Mouse (Mus musculus) bone marrow, adult 2 months (tissue): ENCODE results near the gene 4930447C04Rik. TPM values are rescaled to one million over a fixed set of nuclear protein-coding genes. Genes with fewer than 3 reads are reported as not detected.

Source experiments
- H3K27ac ChIP-seq: fragments of 200-500 bp; 2 replicates; pipeline ENCODE4 v1.5.1; 2012; ENCODE audit warnings: low read depth, mild to moderate bottlenecking, control low read depth, inconsistent platforms, low read length; ENCODE audit not compliant: control insufficient read depth, poor library complexity, insufficient read depth
- H3K4me1 ChIP-seq: fragments of 200-500 bp; 2 replicates; pipeline ENCODE4 v1.6.1; 2011; ENCODE audit warnings: low read length; ENCODE audit not compliant: control insufficient read depth, insufficient read depth
- H3K4me3 ChIP-seq: fragments of 200-500 bp; replicated peaks from 2 replicates; pipeline ENCODE3; 2011; ENCODE audit warnings: mild to moderate bottlenecking, low read depth, low read length, control low read depth; ENCODE audit not compliant: control insufficient read depth
- CTCF ChIP-seq: fragments of 200-500 bp; IDR thresholded peaks from 2 replicates; pipeline ENCODE4 v1.5.1; 2011; ENCODE audit warnings: low read length, control low read depth; ENCODE audit not compliant: control insufficient read depth, insufficient read depth
- POLR2A ChIP-seq: fragments of 200-500 bp; IDR thresholded peaks from 2 replicates; pipeline ENCODE4 v1.6.1; 2011; ENCODE audit warnings: low read depth, mild to moderate bottlenecking, control low read depth, low read length, borderline replicate concordance; ENCODE audit not compliant: control insufficient read depth
- WGBS: fragments of 180-500 bp; shearing (Covaris S2); methylation state at CpG from one replicate; pipeline ENCODE4 v1.1.7; 2018; 5-methylcytosine and 5-hydroxymethylcytosine counted together
- polyA plus RNA-seq: library from polyadenylated mRNA; stranded (reverse); fragments of >200 nt; gene quantifications from 2 replicates; pipeline ENCODE4 v1.2.4, GENCODE M21; 2011; ENCODE audit warnings: low replicate concordance; ENCODE audit not compliant: missing spikeins, insufficient read depth, insufficient read length

Gene 4930447C04Rik
- polyA plus RNA-seq, 1 experiment = 2.3 TPM

DNA sequence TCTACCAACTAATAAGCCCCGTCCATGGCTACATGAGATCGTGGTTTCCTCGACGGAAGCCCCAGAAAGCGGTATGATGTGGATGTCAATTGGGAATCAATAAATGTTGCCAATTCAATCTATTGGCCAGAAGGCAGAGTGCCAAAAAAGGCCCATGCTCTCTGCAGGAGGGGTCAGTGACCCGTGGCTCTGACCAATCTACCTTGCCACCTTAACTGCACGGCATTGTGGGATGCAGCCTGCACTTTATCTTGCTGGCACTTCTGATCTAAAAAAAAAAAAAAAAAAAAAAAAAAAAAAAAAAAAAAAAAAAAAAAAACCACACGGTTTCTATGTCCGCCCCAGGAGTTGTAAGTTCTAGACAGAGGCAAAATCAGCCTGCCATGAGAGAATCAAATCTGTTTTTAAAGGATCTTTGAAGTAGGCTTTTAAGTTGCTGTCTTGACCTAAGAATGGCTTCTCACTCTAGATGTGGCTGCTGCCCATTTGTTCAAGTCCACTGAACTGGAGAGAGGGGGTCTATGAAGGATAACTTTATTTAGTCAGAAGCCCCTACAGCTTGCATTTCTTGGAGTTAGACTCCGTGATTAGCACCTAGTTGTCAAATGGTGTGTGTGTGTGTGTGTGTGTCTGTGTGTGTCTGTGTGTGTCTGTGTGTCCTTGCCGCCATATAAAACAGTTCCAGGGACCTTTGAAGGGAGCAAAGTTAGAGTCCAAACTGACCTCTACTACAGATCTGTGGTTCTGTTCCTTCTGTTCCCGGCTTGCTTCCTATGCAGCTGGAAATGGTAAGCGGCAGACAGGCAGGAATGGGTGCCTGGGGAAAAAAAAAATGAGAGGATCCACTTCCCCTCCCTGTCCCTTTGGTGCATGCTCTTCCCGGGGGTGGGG is 1.7 kb downstream of the 4930447C04Rik start:
- WGBS = 7% methylated on average over 14 of the region's 14 CpGs
- H3K27ac ChIP-seq = no peak overlapping the region
- no peaks in the 10 kb centered on the region for H3K4me1 ChIP-seq
- H3K4me3 ChIP-seq = no peak overlapping the region
- TF ChIP-seq CTCF (no peak), POLR2A (no peak)

GRCm38 (mm10) chr12:72938176-72938575 is 2.4 kb downstream of the 4930447C04Rik start:
- 12% methylated on average over 13 of the region's 13 CpGs for WGBS
- Histone ChIP-seq H3K4me1 (no peaks in the 10 kb centered on the region), H3K27ac (no peak overlapping the region), H3K4me3 (no peak overlapping the region)
- no peak for TF ChIP-seq POLR2A
- TF ChIP-seq CTCF = no peak

- TF ChIP-seq CTCF (no peak), POLR2A (no peak)
- H3K4me3 ChIP-seq = no peak overlapping the region
- H3K4me1 ChIP-seq = no peaks in the 10 kb centered on the region
- H3K27ac ChIP-seq = no peak overlapping the region
- 11% methylated on average over 19 of the region's 19 CpGs for WGBS
These were observed 2.9 kb downstream of the 4930447C04Rik start for GRCm38 (mm10) chr12:72937537-72938120.

DNA sequence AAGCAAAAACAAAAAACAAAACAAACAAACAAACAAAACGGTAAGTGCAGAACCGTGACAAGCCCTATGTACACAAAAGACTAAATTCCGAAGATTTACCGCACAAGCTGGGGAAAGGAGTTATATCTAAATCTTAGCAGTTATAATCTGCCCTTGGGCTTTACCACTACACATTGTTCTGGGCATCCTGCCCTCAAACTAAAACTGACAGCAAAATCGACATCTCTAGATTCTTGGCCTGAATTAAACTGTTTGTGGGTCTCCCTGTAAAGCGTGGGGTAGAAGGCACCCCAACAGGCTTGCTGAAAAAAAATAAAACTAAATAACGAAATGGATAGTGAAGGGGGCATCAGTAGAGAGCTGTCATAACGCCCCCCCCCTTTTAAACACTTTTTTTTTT is 3.8 kb downstream of the 4930447C04Rik start:
- Histone ChIP-seq H3K4me1 (no peaks in the 10 kb centered on the region), H3K4me3 (no peak overlapping the region), H3K27ac (no peak overlapping the region)
- TF ChIP-seq CTCF (no peak), POLR2A (no peak)
- 41% methylated on average over 8 of the region's 8 CpGs for whole genome bisulfite sequencing

DNA sequence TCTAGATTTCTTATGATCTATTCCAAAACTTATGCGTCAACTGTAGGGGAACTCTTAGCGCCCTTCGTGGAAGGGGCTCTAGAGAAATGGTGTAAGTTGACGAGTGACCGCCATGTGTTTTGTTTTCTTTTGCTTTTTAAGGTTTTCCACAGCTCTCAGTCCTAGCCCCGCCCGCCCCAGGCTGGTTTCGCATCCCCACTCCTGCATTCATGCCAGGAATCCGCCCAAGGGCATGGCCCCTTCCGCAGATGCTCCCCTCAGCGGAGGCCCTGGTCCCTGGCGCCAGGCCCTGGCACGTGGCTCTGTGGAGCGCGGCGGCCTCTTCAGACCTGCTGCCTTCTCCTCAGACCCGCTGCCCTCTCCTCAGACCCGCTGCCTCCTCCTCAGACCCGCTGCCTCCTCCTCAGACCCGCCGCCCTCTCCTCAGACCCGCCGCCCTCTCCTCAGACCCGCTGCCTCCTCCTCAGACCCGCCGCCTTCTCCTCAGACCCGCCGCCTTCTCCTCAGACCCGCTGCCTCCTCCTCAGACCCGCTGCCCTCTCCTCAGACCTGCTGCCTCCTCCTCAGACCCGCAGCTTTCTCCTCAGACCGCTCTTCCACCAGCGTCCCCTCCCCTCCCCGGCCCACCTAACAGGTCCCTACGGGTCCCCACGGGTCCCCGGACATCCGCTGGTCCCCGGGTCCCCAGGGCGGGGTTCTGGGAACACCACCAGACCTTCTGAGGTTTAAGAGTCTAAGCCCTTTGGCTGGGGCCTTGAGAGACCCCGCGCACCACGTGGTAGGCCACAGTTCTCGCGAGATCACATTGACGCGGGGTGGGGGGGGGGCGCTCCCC is 23.2 kb downstream of the 4930447C04Rik start:
- 39% methylated on average over 48 of the region's 48 CpGs for WGBS
- TF ChIP-seq POLR2A (no peak), CTCF (no peak)
- Histone ChIP-seq H3K4me3 (no peak overlapping the region), H3K27ac (no peak overlapping the region), H3K4me1 (no peaks in the 10 kb centered on the region)

DNA sequence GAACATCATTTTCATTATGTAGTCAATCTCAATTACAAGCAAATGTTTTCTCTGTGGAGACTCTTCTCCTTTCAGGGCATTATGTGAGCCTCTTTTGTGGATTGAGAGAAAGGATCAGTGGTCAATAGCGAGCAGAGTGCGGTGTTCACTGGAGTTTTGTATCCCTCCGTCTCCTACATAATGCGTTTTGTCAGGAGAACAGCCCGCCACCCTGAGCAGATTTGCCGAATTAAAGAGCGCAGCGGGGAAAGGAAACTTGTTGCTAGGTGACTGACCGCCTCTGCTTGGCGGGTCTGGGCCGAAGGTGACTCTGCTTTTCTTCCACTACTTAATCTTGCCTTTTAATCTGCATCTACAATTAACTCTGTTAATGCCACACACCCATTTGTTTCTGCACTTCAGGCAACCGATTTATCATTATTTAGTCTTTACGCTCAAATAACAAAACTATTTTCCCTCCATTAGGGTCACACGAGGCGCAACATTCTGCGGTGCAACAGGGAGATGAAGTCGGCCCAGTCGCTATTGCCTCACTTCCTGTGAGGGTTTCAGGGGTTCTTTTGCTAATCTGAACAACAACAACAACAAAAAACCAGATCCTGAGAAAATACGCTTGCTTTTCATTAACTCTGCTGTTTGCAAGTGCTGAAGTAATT is 86.1 kb downstream of the 4930447C04Rik start:
- Histone ChIP-seq H3K4me1 (no peaks in the 10 kb centered on the region), H3K4me3 (no peak overlapping the region), H3K27ac (no peak overlapping the region)
- 3% methylated on average over 19 of the region's 19 CpGs for WGBS
- no peak for TF ChIP-seq CTCF
- no peak for TF ChIP-seq POLR2A

- Histone ChIP-seq H3K27ac (no peak overlapping the region), H3K4me1 (no peaks in the 10 kb centered on the region), H3K4me3 (no peak overlapping the region)
- 28% methylated on average over 13 of the region's 13 CpGs for WGBS
- no peak for TF ChIP-seq CTCF
- no peak for TF ChIP-seq POLR2A
These were observed 87.0 kb downstream of the 4930447C04Rik start for GRCm38 (mm10) chr12:72853406-72854076.

GRCm38 (mm10) chr12:72852264-72852663 is 88.3 kb downstream of the 4930447C04Rik start:
- H3K4me1 ChIP-seq = no peaks in the 10 kb centered on the region
- no peak overlapping the region for H3K4me3 ChIP-seq
- no peak for TF ChIP-seq POLR2A
- TF ChIP-seq CTCF = no peak
- no peak overlapping the region for H3K27ac ChIP-seq
- WGBS = 86% methylated on average over 6 of the region's 6 CpGs
